ENCODE assay signal across 23 mouse cellular contexts in the genomic region with DNA sequence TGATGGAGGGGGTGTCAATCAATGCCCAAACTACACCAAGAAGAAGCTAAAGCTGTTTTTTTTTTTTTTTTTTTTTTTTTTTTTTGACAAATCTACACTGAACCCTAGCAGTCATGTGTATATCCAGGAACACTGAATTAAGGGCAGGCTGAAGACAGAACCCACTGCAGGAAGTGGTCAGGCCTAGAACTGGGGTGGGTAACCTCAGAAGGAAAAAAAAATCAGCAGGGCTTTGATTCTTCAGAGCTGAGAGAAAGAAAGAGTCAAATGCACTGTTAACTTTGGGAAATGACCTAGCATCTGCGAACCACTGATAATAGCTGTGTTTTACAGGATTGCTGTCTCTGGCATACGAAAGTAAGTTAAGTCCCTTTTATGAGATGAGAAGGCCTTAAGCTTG.
"Had no signal": no experiment of that assay in that cellular context is flagged by ENCODE, and none has a peak within 500 bp of the region (broad histone marks: within the 10 kb centered on the region; RNA-seq: fewer than 3 reads in every experiment).

No protein-coding gene starts in this region.

- H3K36me3 ChIP-seq: intestine, embryonic 15.5 days; kidney, embryonic 15.5 days; limb, embryonic 10.5 days; limb, embryonic 13.5 days; liver, embryonic 12.5 days; liver, embryonic 15.5 days; lung, embryonic 15.5 days; neural tube, embryonic 12.5 days; neural tube, embryonic 15.5 days had no signal

- ATAC-seq: intestine, embryonic 15.5 days; liver, embryonic 12.5 days had no signal

- DNase-seq: kidney, adult 11 months; kidney, adult 8-10 months; kidney, postnatal 10 days; kidney, postnatal 36 days; liver; lung, adult 18-20 months; lung, postnatal 10 days; lung, postnatal 36 days; midbrain, embryonic 14.5 days; retina, postnatal 1 day; right cerebral cortex, postnatal 25 days; thymus, adult 2 months; thymus, postnatal 4 days had no signal

- H3K27ac ChIP-seq: intestine, embryonic 15.5 days; kidney, embryonic 15.5 days; limb, embryonic 10.5 days; limb, embryonic 13.5 days; liver, embryonic 12.5 days; liver, embryonic 15.5 days; lung, embryonic 15.5 days; neural tube, embryonic 12.5 days; neural tube, embryonic 15.5 days had no signal

- H3K9me3 ChIP-seq: intestine, embryonic 15.5 days; kidney, embryonic 15.5 days; limb, embryonic 10.5 days; limb, embryonic 13.5 days; liver, embryonic 12.5 days; liver, embryonic 15.5 days; lung, embryonic 15.5 days; neural tube, embryonic 12.5 days; neural tube, embryonic 15.5 days had no signal

- H3K4me3 ChIP-seq: intestine, embryonic 15.5 days; kidney, embryonic 15.5 days; limb, embryonic 10.5 days; limb, embryonic 13.5 days; liver, embryonic 12.5 days; liver, embryonic 15.5 days; lung, embryonic 15.5 days; neural tube, embryonic 12.5 days; neural tube, embryonic 15.5 days had no signal

- H3K27me3 ChIP-seq: intestine, embryonic 15.5 days; kidney, embryonic 15.5 days; limb, embryonic 13.5 days; liver, embryonic 12.5 days; liver, embryonic 15.5 days; lung, embryonic 15.5 days; neural tube, embryonic 12.5 days; neural tube, embryonic 15.5 days had no signal

- H3K9ac ChIP-seq: intestine, embryonic 15.5 days; kidney, embryonic 15.5 days; limb, embryonic 13.5 days; liver, embryonic 12.5 days; liver, embryonic 15.5 days; lung, embryonic 15.5 days; neural tube, embryonic 12.5 days; neural tube, embryonic 15.5 days had no signal

- H3K4me2 ChIP-seq: intestine, embryonic 15.5 days; kidney, embryonic 15.5 days; limb, embryonic 13.5 days; liver, embryonic 12.5 days; liver, embryonic 15.5 days; lung, embryonic 15.5 days; midbrain, embryonic 11.5 days; neural tube, embryonic 12.5 days; neural tube, embryonic 15.5 days had no signal

- H3K4me1 ChIP-seq: intestine, embryonic 15.5 days; kidney, embryonic 15.5 days; limb, embryonic 10.5 days; limb, embryonic 13.5 days; liver, embryonic 12.5 days; liver, embryonic 15.5 days; lung, embryonic 15.5 days; neural tube, embryonic 12.5 days; neural tube, embryonic 15.5 days had no signal
